Mouse (Mus musculus) testis, adult 2 months (tissue): ENCODE measurements at regions not wholly inside any gene's neighbourhood (a gene's known extent, or its start where the extent isn't known, plus 50 kb on each side); places are given as distances from the start of the nearest gene placed in this dataset.

ENCODE experiments used
- H3K27ac ChIP-seq: fragments of 200-500 bp; 2 replicates; pipeline ENCODE4 v1.5.1; 2012; ENCODE audit warnings: low read depth, low read length; ENCODE audit not compliant: control insufficient read depth, insufficient read depth
- H3K27me3 ChIP-seq: fragments of 200-500 bp; 2 replicates; pipeline ENCODE4 v1.6.1; 2012; ENCODE audit warnings: mild to moderate bottlenecking, low read length, moderate library complexity; ENCODE audit not compliant: control insufficient read depth, insufficient read depth
- H3K36me3 ChIP-seq: fragments of 200-500 bp; 2 replicates; pipeline ENCODE4 v1.6.1; 2012; ENCODE audit warnings: mild to moderate bottlenecking, low read length; ENCODE audit not compliant: control insufficient read depth, insufficient read depth
- H3K4me1 ChIP-seq: fragments of 200-500 bp; 2 replicates; pipeline ENCODE4 v1.6.1; 2012; ENCODE audit warnings: low read length; ENCODE audit not compliant: control insufficient read depth, insufficient read depth
- H3K4me3 ChIP-seq: fragments of 200-500 bp; 2 replicates; pipeline ENCODE4 v1.5.1; 2012; ENCODE audit warnings: low read depth, mild to moderate bottlenecking, low read length, moderate library complexity, mixed read lengths; ENCODE audit not compliant: control insufficient read depth
- CTCF ChIP-seq: fragments of 200-500 bp; IDR thresholded peaks from 2 replicates; pipeline ENCODE4 v1.5.1; 2012; ENCODE audit warnings: low read depth, mild to moderate bottlenecking, inconsistent platforms, low read length, moderate library complexity; ENCODE audit not compliant: control insufficient read depth, insufficient read depth, insufficient replicate concordance
- POLR2A ChIP-seq: fragments of 200-500 bp; IDR thresholded peaks from 2 replicates; pipeline ENCODE4 v1.6.1; 2012; ENCODE audit warnings: low read depth, mild to moderate bottlenecking, inconsistent platforms, low read length, moderate library complexity; ENCODE audit not compliant: control insufficient read depth

- no peaks in the 10 kb centered on the region for H3K36me3 ChIP-seq
- no peak for TF ChIP-seq POLR2A
- TF ChIP-seq CTCF: no peak
- H3K4me1 ChIP-seq: no peaks in the 10 kb centered on the region
- H3K4me3 ChIP-seq: no peak overlapping the region
- H3K27me3 ChIP-seq: no peaks in the 10 kb centered on the region
- H3K27ac ChIP-seq: no peak overlapping the region
These were observed 424.2 kb downstream of the Pros1 start for GRCm38 (mm10) chr16:63278259-63278697.

GRCm38 (mm10) chr16:63287655-63288054 lies 433.5 kb downstream of the Pros1 start:
- TF ChIP-seq CTCF (no peak), POLR2A (no peak)
- H3K27me3 ChIP-seq: no peaks in the 10 kb centered on the region
- H3K27ac ChIP-seq: no peak overlapping the region
- H3K36me3 ChIP-seq: no peaks in the 10 kb centered on the region
- H3K4me3 ChIP-seq: no peak overlapping the region
- no peaks in the 10 kb centered on the region for H3K4me1 ChIP-seq

- H3K27me3 ChIP-seq: no peaks in the 10 kb centered on the region
- no peaks in the 10 kb centered on the region for H3K36me3 ChIP-seq
- TF ChIP-seq POLR2A (no peak), CTCF (no peak)
- no peak overlapping the region for H3K27ac ChIP-seq
- H3K4me1 ChIP-seq: no peaks in the 10 kb centered on the region
- no peak overlapping the region for H3K4me3 ChIP-seq
These were observed 457.6 kb downstream of the Pros1 start for GRCm38 (mm10) chr16:63311676-63312075.

- Histone ChIP-seq H3K27ac (no peak overlapping the region), H3K36me3 (no peaks in the 10 kb centered on the region), H3K27me3 (no peaks in the 10 kb centered on the region), H3K4me1 (no peaks in the 10 kb centered on the region), H3K4me3 (no peak overlapping the region)
- no peak for TF ChIP-seq CTCF
- TF ChIP-seq POLR2A: no peak
These were observed 459.4 kb downstream of the Pros1 start for GRCm38 (mm10) chr16:63313544-63313943.

GRCm38 (mm10) chr16:63319602-63320001 lies 465.5 kb downstream of the Pros1 start:
- Histone ChIP-seq H3K4me3 (no peak overlapping the region), H3K27me3 (no peaks in the 10 kb centered on the region), H3K36me3 (no peaks in the 10 kb centered on the region), H3K4me1 (no peaks in the 10 kb centered on the region), H3K27ac (no peak overlapping the region)
- TF ChIP-seq CTCF: no peak
- TF ChIP-seq POLR2A: no peak

- Histone ChIP-seq H3K4me1 (no peaks in the 10 kb centered on the region), H3K4me3 (no peak overlapping the region), H3K36me3 (no peaks in the 10 kb centered on the region), H3K27me3 (no peaks in the 10 kb centered on the region), H3K27ac (no peak overlapping the region)
- TF ChIP-seq CTCF (no peak), POLR2A (no peak)
These were observed 497.5 kb downstream of the Pros1 start for GRCm38 (mm10) chr16:63351511-63352125.

GRCm38 (mm10) chr16:63369868-63370267 lies 494.1 kb downstream of the Epha3 start:
- no peak overlapping the region for H3K27ac ChIP-seq

More at GRCm38 (mm10) chr16:63369868-63370267, 494.1 kb downstream of the Epha3 start:
- Histone ChIP-seq H3K4me1 (no peaks in the 10 kb centered on the region), H3K4me3 (no peak overlapping the region), H3K36me3 (no peaks in the 10 kb centered on the region), H3K27me3 (no peaks in the 10 kb centered on the region)
- TF ChIP-seq POLR2A (no peak), CTCF (no peak)
